Mouse (Mus musculus) heart, postnatal 0 days (tissue): ENCODE measurements around the gene Foxp1.

Experiments used
- CTCF ChIP-seq: IDR thresholded peaks from 2 replicates; pipeline ENCODE4 v1.5.1; 2016; ENCODE audit warnings: antibody characterized with exemption, control low read depth, low read depth
- EP300 ChIP-seq: IDR thresholded peaks from 2 replicates; pipeline ENCODE4 v1.6.1; 2016; ENCODE audit warnings: antibody characterized with exemption, low read depth

DNA sequence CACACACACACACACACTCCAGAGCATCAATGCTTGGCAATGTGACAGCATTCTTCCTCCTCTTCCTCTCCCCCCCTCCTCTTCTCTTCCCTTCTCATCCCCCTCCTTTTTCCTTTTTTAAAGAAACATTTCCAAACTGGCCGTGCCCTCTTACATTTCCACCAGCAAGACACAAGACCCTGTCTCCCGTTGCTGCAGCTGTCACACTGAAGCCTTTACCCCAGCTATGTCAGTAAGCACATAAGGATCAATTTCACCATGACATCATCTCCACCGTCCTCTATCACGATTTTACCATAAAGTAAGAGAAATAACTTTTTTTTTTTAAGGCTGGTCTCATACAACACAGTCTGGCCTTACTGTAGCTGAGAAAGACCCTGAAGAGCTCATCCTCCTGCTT lies 410.7 kb downstream of the Foxp1 start:
- TF ChIP-seq CTCF (no peak), EP300 (no peak)
